Mouse (Mus musculus) hindbrain, embryonic 16.5 days (tissue): ENCODE data around the gene Ets1. TPM values are rescaled to one million over a fixed set of nuclear protein-coding genes. Genes with fewer than 3 reads are reported as not detected.
A peak's percentile ranks its signal among the peaks of the same experiment; 100 is the strongest.

Experiments used
- ATAC-seq: fragments of 200-750 bp; cut with Nextera tagmentation; 2 replicates; pipeline ENCODE4 v1.8.0; 2017; ENCODE audit warnings: moderate TSS enrichment, moderate library complexity
- H3K27ac ChIP-seq: fragments of 300-500 bp; sonication (generic); 2 replicates; pipeline ENCODE4 v1.5.1; 2014; ENCODE audit warnings: low read depth, mild to moderate bottlenecking, control low read depth, low read length, moderate library complexity
- H3K27me3 ChIP-seq: fragments of 300-500 bp; sonication (generic); replicated peaks from 2 replicates; pipeline ENCODE4 v1.6.1; 2014; ENCODE audit warnings: low read length; ENCODE audit not compliant: control insufficient read depth, insufficient read depth
- H3K36me3 ChIP-seq: fragments of 300-500 bp; sonication (generic); 2 replicates; pipeline ENCODE4 v1.6.1; 2014; ENCODE audit warnings: mild to moderate bottlenecking, low read length, moderate library complexity, mixed read lengths; ENCODE audit not compliant: control insufficient read depth, insufficient read depth
- H3K4me1 ChIP-seq: fragments of 300-500 bp; sonication (generic); 2 replicates; pipeline ENCODE4 v1.6.1; 2014; ENCODE audit warnings: low read depth, low read length; ENCODE audit not compliant: control insufficient read depth, insufficient read depth
- H3K4me2 ChIP-seq: fragments of 300-500 bp; sonication (generic); 2 replicates; pipeline ENCODE4 v1.6.1; 2014; ENCODE audit warnings: mild to moderate bottlenecking, low read length, control low read depth, moderate library complexity
- H3K4me3 ChIP-seq: fragments of 300-500 bp; sonication (generic); 2 replicates; pipeline ENCODE4 v1.5.1; 2014; ENCODE audit warnings: mild to moderate bottlenecking, low read length, control low read depth, moderate library complexity
- H3K9ac ChIP-seq: fragments of 300-500 bp; sonication (generic); 2 replicates; pipeline ENCODE4 v1.6.1; 2014; ENCODE audit warnings: low read depth, mild to moderate bottlenecking, control low read depth, low read length, moderate library complexity
- H3K9me3 ChIP-seq: fragments of 300-500 bp; sonication (generic); 2 replicates; pipeline ENCODE4 v1.6.1; 2014; ENCODE audit warnings: mild to moderate bottlenecking, low read length, moderate library complexity; ENCODE audit not compliant: control insufficient read depth
- WGBS: fragments of 180-500 bp; shearing (Covaris S2); extraction: QIAGEN DNeasy Blood & Tissue Kit; methylation state at CpG from one replicate; pipeline ENCODE4 v1.1.7; 2014; 5-methylcytosine and 5-hydroxymethylcytosine counted together
- polyA plus RNA-seq: library from polyadenylated mRNA; unstranded; fragments of >200 nt; fragmentation: Nextera tagmentation; extraction: Ambion mirVana; gene quantifications from 2 replicates; pipeline ENCODE4 v1.2.1, GENCODE M21; 2015

Gene Ets1
- polyA plus RNA-seq, 1 experiment from 2014 or later, result 15.6 TPM

- Histone ChIP-seq H3K4me3 (peak overlapping the region; percentile 56), H3K4me2 (peak overlapping the region; percentile 92), H3K27me3 (peaks cover 53% of the 10 kb centered on the region), H3K4me1 (peaks cover 5% of the 10 kb centered on the region), H3K9ac (no peak overlapping the region; the same call in 1 of the 2 replicates), H3K9me3 (no peaks in the 10 kb centered on the region), H3K36me3 (no peaks in the 10 kb centered on the region), H3K27ac (no peak overlapping the region)
- 58% methylated on average over 4 of the region's 4 CpGs for WGBS
- ATAC-seq, result no peak; the same call in 1 of the 2 replicates
Measured at GRCm38 (mm10) chr9:32694916-32695490, 59.0 kb downstream of the Ets1 start.

GRCm38 (mm10) chr9:32695492-32696190 is 59.6 kb downstream of the Ets1 start:
- peak; percentile 98 for ATAC-seq
- peak overlapping the region; percentile 56 for H3K4me3 ChIP-seq
- H3K4me1 ChIP-seq, result peaks cover 5% of the 10 kb centered on the region
- H3K27ac ChIP-seq, result peak overlapping the region; percentile 45; the same call in 1 of the 2 replicates
- H3K9ac ChIP-seq, result peak overlapping the region; percentile 62
- peaks cover 47% of the 10 kb centered on the region for H3K27me3 ChIP-seq
- peak overlapping the region; percentile 92 for H3K4me2 ChIP-seq
- no peaks in the 10 kb centered on the region for H3K9me3 ChIP-seq
- WGBS, result under 1% methylated on average over 42 of the region's 67 CpGs
- no peaks in the 10 kb centered on the region for H3K36me3 ChIP-seq

- under 1% methylated on average over 13 of the region's 13 CpGs for WGBS
- Histone ChIP-seq H3K4me1 (peaks cover 5% of the 10 kb centered on the region), H3K4me2 (peak overlapping the region; percentile 92), H3K4me3 (peak overlapping the region; percentile 56), H3K9me3 (no peaks in the 10 kb centered on the region), H3K36me3 (no peaks in the 10 kb centered on the region), H3K27ac (peak overlapping the region; percentile 45; the same call in 1 of the 2 replicates), H3K27me3 (peaks cover 41% of the 10 kb centered on the region), H3K9ac (peak overlapping the region; percentile 62)
- no peak; the same call in none of the 2 replicates for ATAC-seq
Measured at GRCm38 (mm10) chr9:32696259-32696658, 60.2 kb downstream of the Ets1 start.

- H3K36me3 ChIP-seq, result no peaks in the 10 kb centered on the region
- no peak overlapping the region for H3K9ac ChIP-seq
- no peak for ATAC-seq
- peaks cover 5% of the 10 kb centered on the region for H3K4me1 ChIP-seq
- no peak overlapping the region for H3K27ac ChIP-seq
- H3K4me3 ChIP-seq, result peak overlapping the region; percentile 56
- peaks cover 38% of the 10 kb centered on the region for H3K27me3 ChIP-seq
- WGBS, result 14% methylated on average over 7 of the region's 7 CpGs
- no peaks in the 10 kb centered on the region for H3K9me3 ChIP-seq
- H3K4me2 ChIP-seq, result peak overlapping the region; percentile 92
Measured at GRCm38 (mm10) chr9:32696717-32697116, 60.7 kb downstream of the Ets1 start.

- Histone ChIP-seq H3K4me2 (peak overlapping the region; percentile 92), H3K4me1 (peaks cover 5% of the 10 kb centered on the region), H3K4me3 (peak overlapping the region; percentile 56), H3K9me3 (no peaks in the 10 kb centered on the region), H3K36me3 (no peaks in the 10 kb centered on the region), H3K27me3 (peaks cover 31% of the 10 kb centered on the region), H3K9ac (no peak overlapping the region), H3K27ac (no peak overlapping the region)
- WGBS, result 71% methylated on average over 9 of the region's 9 CpGs
- no peak for ATAC-seq
Measured at GRCm38 (mm10) chr9:32697291-32698110, 61.5 kb downstream of the Ets1 start.

DNA sequence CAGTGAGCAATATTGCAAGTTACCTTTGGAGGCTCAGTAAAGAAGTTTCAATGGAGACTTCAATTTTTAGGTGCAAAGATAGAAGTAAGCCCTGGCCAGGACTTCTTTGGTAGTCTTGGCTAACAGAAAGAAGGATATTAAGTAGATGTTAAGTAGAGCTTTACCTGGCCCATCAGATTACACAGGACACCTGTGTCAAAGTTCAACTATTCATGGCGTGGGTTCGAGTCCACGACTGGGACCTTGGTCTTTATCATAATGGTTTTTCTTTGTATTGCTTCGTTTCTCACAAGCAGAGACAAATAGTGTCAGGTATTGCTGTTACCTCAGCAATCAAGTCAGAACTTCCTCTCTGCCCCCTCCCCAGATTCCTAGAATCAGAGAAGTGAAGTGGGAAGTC is 62.7 kb downstream of the Ets1 start:
- Histone ChIP-seq H3K4me1 (peaks cover 5% of the 10 kb centered on the region), H3K27me3 (peaks cover 19% of the 10 kb centered on the region), H3K9ac (no peak overlapping the region), H3K4me2 (0 out of 2 replicates have a peak overlapping the region, but pooled peaks have one; percentile 14), H3K27ac (no peak overlapping the region), H3K36me3 (no peaks in the 10 kb centered on the region), H3K9me3 (no peaks in the 10 kb centered on the region), H3K4me3 (no peak overlapping the region)
- 84% methylated on average over 4 of the region's 4 CpGs for WGBS
- no peak for ATAC-seq

GRCm38 (mm10) chr9:32699391-32699841 is 63.4 kb downstream of the Ets1 start:
- H3K4me2 ChIP-seq, result peak overlapping the region; percentile 14; the same call in 1 of the 2 replicates
- H3K27ac ChIP-seq, result no peak overlapping the region
- 71% methylated on average over 8 of the region's 8 CpGs for WGBS

GRCm38 (mm10) chr9:32700091-32700905 is 64.3 kb downstream of the Ets1 start:
- ATAC-seq, result no peak
- no peak overlapping the region for H3K27ac ChIP-seq
- peaks cover 12% of the 10 kb centered on the region for H3K27me3 ChIP-seq
- H3K4me3 ChIP-seq, result no peak overlapping the region
- 67% methylated on average over 7 of the region's 7 CpGs for WGBS
- no peaks in the 10 kb centered on the region for H3K36me3 ChIP-seq
- no peak overlapping the region; the same call in 1 of the 2 replicates for H3K4me2 ChIP-seq
- peaks cover 2% of the 10 kb centered on the region; the same call in 1 of the 2 replicates for H3K4me1 ChIP-seq
- H3K9ac ChIP-seq, result no peak overlapping the region
- H3K9me3 ChIP-seq, result no peaks in the 10 kb centered on the region

More at GRCm38 (mm10) chr9:32699391-32699841, 63.4 kb downstream of the Ets1 start:
- Histone ChIP-seq H3K4me1 (peaks cover 5% of the 10 kb centered on the region), H3K9ac (no peak overlapping the region), H3K27me3 (peaks cover 13% of the 10 kb centered on the region), H3K9me3 (no peaks in the 10 kb centered on the region), H3K36me3 (no peaks in the 10 kb centered on the region), H3K4me3 (no peak overlapping the region)
- no peak for ATAC-seq
